Mouse (Mus musculus) testis, adult 2 months (tissue): Measurements from ENCODE around the gene Col4a1. TPM values are rescaled to one million over a fixed set of nuclear protein-coding genes. Genes with fewer than 3 reads are reported as not detected.

Experiments used
- H3K27ac ChIP-seq: fragments of 200-500 bp; 2 replicates; pipeline ENCODE4 v1.5.1; 2012; ENCODE audit warnings: low read depth, low read length; ENCODE audit not compliant: control insufficient read depth, insufficient read depth
- H3K27me3 ChIP-seq: fragments of 200-500 bp; 2 replicates; pipeline ENCODE4 v1.6.1; 2012; ENCODE audit warnings: mild to moderate bottlenecking, low read length, moderate library complexity; ENCODE audit not compliant: control insufficient read depth, insufficient read depth
- H3K36me3 ChIP-seq: fragments of 200-500 bp; 2 replicates; pipeline ENCODE4 v1.6.1; 2012; ENCODE audit warnings: mild to moderate bottlenecking, low read length; ENCODE audit not compliant: control insufficient read depth, insufficient read depth
- H3K4me1 ChIP-seq: fragments of 200-500 bp; 2 replicates; pipeline ENCODE4 v1.6.1; 2012; ENCODE audit warnings: low read length; ENCODE audit not compliant: control insufficient read depth, insufficient read depth
- H3K4me3 ChIP-seq: fragments of 200-500 bp; 2 replicates; pipeline ENCODE4 v1.5.1; 2012; ENCODE audit warnings: low read depth, mild to moderate bottlenecking, low read length, moderate library complexity, mixed read lengths; ENCODE audit not compliant: control insufficient read depth
- CTCF ChIP-seq: fragments of 200-500 bp; IDR thresholded peaks from 2 replicates; pipeline ENCODE4 v1.5.1; 2012; ENCODE audit warnings: low read depth, mild to moderate bottlenecking, inconsistent platforms, low read length, moderate library complexity; ENCODE audit not compliant: control insufficient read depth, insufficient read depth, insufficient replicate concordance
- POLR2A ChIP-seq: fragments of 200-500 bp; IDR thresholded peaks from 2 replicates; pipeline ENCODE4 v1.6.1; 2012; ENCODE audit warnings: low read depth, mild to moderate bottlenecking, inconsistent platforms, low read length, moderate library complexity; ENCODE audit not compliant: control insufficient read depth
- polyA plus RNA-seq: library from polyadenylated mRNA; depleted of rRNA; stranded (reverse); fragments of >200 nt; gene quantifications from 2 replicates; pipeline ENCODE4 v1.2.3, GENCODE M21; 2012

Gene Col4a1
- polyA plus RNA-seq, 1 experiment: 18.8 TPM

- H3K36me3 ChIP-seq: no peaks in the 10 kb centered on the region
- no peak overlapping the region for H3K27ac ChIP-seq
- TF ChIP-seq POLR2A (no peak), CTCF (no peak)
Observed at GRCm38 (mm10) chr8:11203260-11204110, 109.1 kb downstream of the Col4a1 start.

GRCm38 (mm10) chr8:11198650-11199049, 114.0 kb downstream of the Col4a1 start:
- H3K27ac ChIP-seq: no peak overlapping the region
- TF ChIP-seq POLR2A (no peak), CTCF (no peak)
- no peak overlapping the region for H3K4me3 ChIP-seq
- H3K27me3 ChIP-seq: no peaks in the 10 kb centered on the region
- no peaks in the 10 kb centered on the region for H3K36me3 ChIP-seq
- 0 out of 2 replicates have a peak, but pooled peaks cover 2% of the 10 kb centered on the region for H3K4me1 ChIP-seq

More at GRCm38 (mm10) chr8:11203260-11204110, 109.1 kb downstream of the Col4a1 start:
- 0 out of 2 replicates have a peak, but pooled peaks cover 2% of the 10 kb centered on the region for H3K4me1 ChIP-seq
- H3K27me3 ChIP-seq: no peaks in the 10 kb centered on the region
- no peak overlapping the region for H3K4me3 ChIP-seq

- Histone ChIP-seq H3K4me1 (0 out of 2 replicates have a peak, but pooled peaks cover 2% of the 10 kb centered on the region), H3K27me3 (no peaks in the 10 kb centered on the region), H3K4me3 (no peak overlapping the region), H3K36me3 (no peaks in the 10 kb centered on the region), H3K27ac (no peak overlapping the region)
- TF ChIP-seq CTCF: no peak
Observed at GRCm38 (mm10) chr8:11197988-11198387, 114.6 kb downstream of the Col4a1 start.

- Histone ChIP-seq H3K4me1 (0 out of 2 replicates have a peak, but pooled peaks cover under 1% of the 10 kb centered on the region), H3K27ac (no peak overlapping the region)
- TF ChIP-seq CTCF (no peak), POLR2A (no peak)
Observed at GRCm38 (mm10) chr8:11197261-11197660, 115.4 kb downstream of the Col4a1 start.

GRCm38 (mm10) chr8:11192719-11193324, 119.8 kb downstream of the Col4a1 start:
- TF ChIP-seq CTCF (no peak), POLR2A (no peak)
- Histone ChIP-seq H3K27ac (no peak overlapping the region), H3K4me1 (peaks cover 6% of the 10 kb centered on the region), H3K27me3 (no peaks in the 10 kb centered on the region), H3K36me3 (no peaks in the 10 kb centered on the region), H3K4me3 (no peak overlapping the region)

More at GRCm38 (mm10) chr8:11197261-11197660, 115.4 kb downstream of the Col4a1 start:
- no peaks in the 10 kb centered on the region for H3K36me3 ChIP-seq
- H3K27me3 ChIP-seq: no peaks in the 10 kb centered on the region
- no peak overlapping the region for H3K4me3 ChIP-seq

GRCm38 (mm10) chr8:11187581-11188271, 124.9 kb downstream of the Col4a1 start:
- peak overlapping the region; percentile 30 for H3K4me3 ChIP-seq
- H3K36me3 ChIP-seq: no peaks in the 10 kb centered on the region
- peaks cover 8% of the 10 kb centered on the region for H3K4me1 ChIP-seq
- no peaks in the 10 kb centered on the region for H3K27me3 ChIP-seq
- TF ChIP-seq CTCF: peak; percentile 96
- TF ChIP-seq POLR2A: no peak
- H3K27ac ChIP-seq: no peak overlapping the region

- no peaks in the 10 kb centered on the region for H3K36me3 ChIP-seq
- H3K4me3 ChIP-seq: no peak overlapping the region
- no peaks in the 10 kb centered on the region for H3K27me3 ChIP-seq
- TF ChIP-seq CTCF (no peak), POLR2A (no peak)
- no peak overlapping the region for H3K27ac ChIP-seq
- peaks cover 8% of the 10 kb centered on the region for H3K4me1 ChIP-seq
Observed at GRCm38 (mm10) chr8:11186456-11186855, 126.2 kb downstream of the Col4a1 start.
